Mouse (Mus musculus) neural tube, embryonic 11.5 days (tissue): ENCODE measurements around the gene Hist1h4b. TPM values are rescaled to one million over a fixed set of nuclear protein-coding genes. Genes with fewer than 3 reads are reported as not detected.

Source experiments
- ATAC-seq: fragments of 200-750 bp; cut with Nextera tagmentation; 2 replicates; pipeline ENCODE4 v1.8.0; 2017; ENCODE audit warnings: moderate number of reproducible peaks, mild to moderate bottlenecking, moderate TSS enrichment, moderate library complexity; ENCODE audit not compliant: insufficient read depth, low FRiP score, low TSS enrichment
- DNase-seq: peaks from one replicate; pipeline ENCODE4 v3.0.0-alpha.2; 2015; ENCODE audit warnings: low spot score
- H3K27ac ChIP-seq: fragments of 300-500 bp; sonication (generic); 2 replicates; pipeline ENCODE4 v1.5.1; 2014; ENCODE audit warnings: low read depth, mild to moderate bottlenecking, low read length
- H3K27me3 ChIP-seq: fragments of 300-500 bp; sonication (generic); 2 replicates; pipeline ENCODE4 v1.6.1; 2014; ENCODE audit warnings: mild to moderate bottlenecking, low read length, mixed read lengths; ENCODE audit not compliant: control insufficient read depth, insufficient read depth
- H3K36me3 ChIP-seq: fragments of 300-500 bp; sonication (generic); 2 replicates; pipeline ENCODE4 v1.6.1; 2014; ENCODE audit warnings: mild to moderate bottlenecking, low read length, moderate library complexity, mixed read lengths; ENCODE audit not compliant: control insufficient read depth, insufficient read depth
- H3K4me1 ChIP-seq: fragments of 300-500 bp; sonication (generic); 2 replicates; pipeline ENCODE4 v1.6.1; 2014; ENCODE audit warnings: low read length, mixed read lengths; ENCODE audit not compliant: control insufficient read depth, insufficient read depth
- H3K4me2 ChIP-seq: fragments of 300-500 bp; sonication (generic); 2 replicates; pipeline ENCODE4 v1.6.1; 2014; ENCODE audit warnings: low read depth, mild to moderate bottlenecking, moderate library complexity
- H3K4me3 ChIP-seq: fragments of 300-500 bp; sonication (generic); 2 replicates; pipeline ENCODE4 v1.5.1; 2014; ENCODE audit warnings: low read depth, low read length
- H3K9ac ChIP-seq: fragments of 300-500 bp; sonication (generic); 2 replicates; pipeline ENCODE4 v1.6.1; 2014; ENCODE audit warnings: mild to moderate bottlenecking, low read length
- H3K9me3 ChIP-seq: fragments of 300-500 bp; sonication (generic); 2 replicates; pipeline ENCODE4 v1.6.1; 2016; ENCODE audit warnings: low read length; ENCODE audit not compliant: control insufficient read depth
- WGBS: fragments of 180-500 bp; shearing (Covaris S2); extraction: QIAGEN DNeasy Blood & Tissue Kit; methylation state at CpG from one replicate; pipeline ENCODE4 v1.1.7; 2014; 5-methylcytosine and 5-hydroxymethylcytosine counted together
- polyA plus RNA-seq: library from polyadenylated mRNA; unstranded; fragments of >200 nt; fragmentation: Nextera tagmentation; extraction: Ambion mirVana; gene quantifications from 2 replicates; pipeline ENCODE4 v1.2.1, GENCODE M21; 2014

Hist1h4b gene
- polyA plus RNA-seq, 1 experiment from 2014 or later = 4.3 TPM

- ATAC-seq = peak; percentile 95
- Histone ChIP-seq H3K27ac (peak within 1 kb of the TSS; percentile 98), H3K4me3 (peak within 1 kb of the TSS; percentile 52), H3K36me3 (no peaks in the 10 kb centered on the region), H3K4me2 (peak within 1 kb of the TSS; percentile 93), H3K9ac (peak within 1 kb of the TSS; percentile 81), H3K27me3 (no peaks in the 10 kb centered on the region), H3K9me3 (no peaks in the 10 kb centered on the region), H3K4me1 (0 out of 2 replicates have a peak, but pooled peaks cover 6% of the 10 kb centered on the region)
- 0% methylated on average over 30 of the region's 38 CpGs for WGBS
- DNase-seq = peak; percentile 94
Observed at GRCm38 (mm10) chr13:23738677-23739068, 18.1 kb upstream of the Hist1h4b start, which contains the start of gene Hist1h1c. Hist1h1c (plus strand) TSS chr13:23738808.

GRCm38 (mm10) chr13:23739069-23739921 is 17.5 kb upstream of the Hist1h4b start:
- peak overlapping the region; percentile 81 for H3K9ac ChIP-seq
- H3K36me3 ChIP-seq = no peaks in the 10 kb centered on the region
- H3K27ac ChIP-seq = peak overlapping the region; percentile 98
- H3K4me1 ChIP-seq = peaks cover 6% of the 10 kb centered on the region; the same call in 1 of the 2 replicates
- peak overlapping the region; percentile 93 for H3K4me2 ChIP-seq
- peak; percentile 90 for DNase-seq
- H3K4me3 ChIP-seq = peak overlapping the region; percentile 52
- no peaks in the 10 kb centered on the region for H3K9me3 ChIP-seq
- WGBS = under 1% methylated on average over 38 of the region's 39 CpGs
- H3K27me3 ChIP-seq = no peaks in the 10 kb centered on the region
- peak; percentile 82 for ATAC-seq

- Histone ChIP-seq H3K27me3 (no peaks in the 10 kb centered on the region), H3K9ac (peak overlapping the region; percentile 81), H3K4me1 (peaks cover 10% of the 10 kb centered on the region; the same call in 1 of the 2 replicates), H3K36me3 (no peaks in the 10 kb centered on the region), H3K9me3 (no peaks in the 10 kb centered on the region), H3K4me2 (peak overlapping the region; percentile 93), H3K27ac (peak overlapping the region; percentile 98), H3K4me3 (peak overlapping the region; percentile 52)
- 1% methylated on average over 14 of the region's 14 CpGs for WGBS
- no peak for DNase-seq
- ATAC-seq = no peak
Observed at GRCm38 (mm10) chr13:23739922-23740252, 16.9 kb upstream of the Hist1h4b start.

- DNase-seq = no peak
- Histone ChIP-seq H3K4me3 (peak overlapping the region; percentile 52), H3K9ac (peak overlapping the region; percentile 81), H3K27ac (peak overlapping the region; percentile 98), H3K9me3 (no peaks in the 10 kb centered on the region), H3K4me1 (peaks cover 10% of the 10 kb centered on the region; the same call in 1 of the 2 replicates), H3K4me2 (peak overlapping the region; percentile 93), H3K36me3 (no peaks in the 10 kb centered on the region), H3K27me3 (no peaks in the 10 kb centered on the region)
- WGBS = 32% methylated on average over 13 of the region's 13 CpGs
- no peak for ATAC-seq
Observed at GRCm38 (mm10) chr13:23740256-23740840, 16.5 kb upstream of the Hist1h4b start.

- H3K4me3 ChIP-seq = no peak overlapping the region
- 68% methylated on average over 5 of the region's 5 CpGs for WGBS
- H3K27ac ChIP-seq = no peak overlapping the region
Observed at GRCm38 (mm10) chr13:23740910-23741309, 15.9 kb upstream of the Hist1h4b start.

GRCm38 (mm10) chr13:23742007-23742406 is 14.8 kb upstream of the Hist1h4b start:
- no peak for DNase-seq
- no peaks in the 10 kb centered on the region for H3K27me3 ChIP-seq

More at GRCm38 (mm10) chr13:23740910-23741309, 15.9 kb upstream of the Hist1h4b start:
- H3K4me1 ChIP-seq = peaks cover 10% of the 10 kb centered on the region; the same call in 1 of the 2 replicates
- no peaks in the 10 kb centered on the region for H3K27me3 ChIP-seq
- DNase-seq = no peak
- no peak for ATAC-seq
- peak overlapping the region; percentile 93; the same call in 1 of the 2 replicates for H3K4me2 ChIP-seq
- no peaks in the 10 kb centered on the region for H3K36me3 ChIP-seq
- H3K9ac ChIP-seq = no peak overlapping the region
- no peaks in the 10 kb centered on the region for H3K9me3 ChIP-seq

GRCm38 (mm10) chr13:23743215-23743614 is 13.6 kb upstream of the Hist1h4b start:
- Histone ChIP-seq H3K36me3 (no peaks in the 10 kb centered on the region), H3K9me3 (no peaks in the 10 kb centered on the region), H3K4me1 (peaks cover 18% of the 10 kb centered on the region; the same call in 1 of the 2 replicates), H3K27ac (no peak overlapping the region), H3K27me3 (no peaks in the 10 kb centered on the region), H3K4me2 (no peak overlapping the region), H3K9ac (no peak overlapping the region), H3K4me3 (no peak overlapping the region)
- ATAC-seq = no peak
- DNase-seq = no peak
- WGBS = 91% methylated on average over 5 of the region's 5 CpGs

More at GRCm38 (mm10) chr13:23742007-23742406, 14.8 kb upstream of the Hist1h4b start:
- ATAC-seq = no peak
- Histone ChIP-seq H3K27ac (no peak overlapping the region), H3K9ac (no peak overlapping the region), H3K4me1 (peaks cover 10% of the 10 kb centered on the region; the same call in 1 of the 2 replicates), H3K9me3 (no peaks in the 10 kb centered on the region), H3K4me3 (no peak overlapping the region), H3K4me2 (no peak overlapping the region), H3K36me3 (no peaks in the 10 kb centered on the region)

GRCm38 (mm10) chr13:23743963-23744362 is 12.8 kb upstream of the Hist1h4b start:
- DNase-seq (no peak), ATAC-seq (no peak)
- Histone ChIP-seq H3K4me3 (peak overlapping the region; percentile 32; the same call in 1 of the 2 replicates), H3K9me3 (no peaks in the 10 kb centered on the region), H3K4me1 (peaks cover 18% of the 10 kb centered on the region; the same call in 1 of the 2 replicates), H3K27ac (peak overlapping the region; percentile 70; the same call in 1 of the 2 replicates), H3K4me2 (peak overlapping the region; percentile 11; the same call in 1 of the 2 replicates), H3K36me3 (no peaks in the 10 kb centered on the region), H3K27me3 (no peaks in the 10 kb centered on the region), H3K9ac (no peak overlapping the region; the same call in 1 of the 2 replicates)
- 53% methylated on average over 4 of the region's 4 CpGs for WGBS
